Mouse (Mus musculus): ENCODE results near the gene Phldb1. TPM values are rescaled to one million over a fixed set of nuclear protein-coding genes. Genes with fewer than 3 reads are reported as not detected.
A peak's percentile ranks its signal among the peaks of the same experiment; 100 is the strongest.
"Not testable (repeated sequence)": the region's sequence is repeated elsewhere in the genome, so short reads cannot be mapped to it uniquely, and the experiment has no call there.

The Phldb1 gene
- polyA plus RNA-seq, 1 experiment from 2014 or later: 23.7 TPM

DNA sequence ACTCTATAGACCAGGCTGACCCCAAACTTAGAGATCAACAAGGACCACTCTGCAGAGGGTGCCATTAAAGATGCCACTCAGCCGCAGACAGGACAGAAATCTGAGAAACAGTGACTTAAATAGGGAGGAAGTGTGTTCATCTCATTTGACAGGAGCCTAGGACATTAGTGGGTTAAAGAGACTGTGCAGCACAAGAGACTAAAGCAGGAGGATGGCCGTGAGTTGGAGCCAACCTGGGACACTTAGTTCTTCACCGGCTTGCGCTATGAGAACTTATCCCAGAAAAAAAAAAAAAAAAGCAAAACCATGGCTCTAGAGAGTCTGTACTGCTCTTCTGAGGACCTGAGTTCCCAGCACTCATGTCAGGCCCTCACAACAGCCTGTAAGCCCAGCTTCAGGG lies 87.3 kb downstream of the Phldb1 start:
- Histone ChIP-seq H3K4me3 (no peak overlapping the region), H3K36me3 (no peaks in the 10 kb centered on the region), H3K9ac (no peak overlapping the region), H3K9me3 (replicated peaks) (no peaks in the 10 kb centered on the region), H3K27me3 (no peaks in the 10 kb centered on the region), H3K4me2 (no peak overlapping the region), H3K27ac (no peak overlapping the region), H3K4me1 (replicated peaks) (peaks cover 3% of the 10 kb centered on the region; the same call in 1 of the 2 replicates)
- ATAC-seq (replicated peaks; ENCODE audit: insufficient number of reproducible peaks, insufficient read depth, low FRiP score, low read depth): no peak
- WGBS: 79% methylated on average over 4 of the region's 4 CpGs

DNA sequence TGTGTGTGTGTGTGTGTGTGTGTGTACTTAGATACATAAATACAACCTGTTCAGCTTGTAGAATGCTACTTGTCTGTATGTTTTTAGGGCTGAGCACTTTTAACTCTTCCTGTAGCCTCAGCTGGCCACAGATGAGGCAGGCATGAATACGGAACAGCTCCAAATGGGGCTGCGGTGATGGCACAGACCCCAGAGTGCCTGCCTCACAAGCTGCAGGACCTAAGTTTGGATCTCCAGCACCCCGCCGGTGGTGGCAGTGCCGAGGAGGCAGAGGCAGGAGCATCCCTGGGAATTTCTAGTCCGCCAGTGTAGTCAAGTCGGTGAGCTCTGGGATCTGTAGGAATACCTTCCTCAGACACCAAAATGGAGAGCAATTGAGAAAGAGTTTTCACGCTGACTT lies 88.0 kb downstream of the Phldb1 start:
- Histone ChIP-seq H3K9me3 (replicated peaks) (no peaks in the 10 kb centered on the region), H3K9ac (no peak overlapping the region), H3K4me2 (no peak overlapping the region), H3K4me3 (no peak overlapping the region), H3K27me3 (no peaks in the 10 kb centered on the region), H3K27ac (no peak overlapping the region), H3K4me1 (replicated peaks) (peaks cover 3% of the 10 kb centered on the region; the same call in 1 of the 2 replicates), H3K36me3 (no peaks in the 10 kb centered on the region)
- no peak for ATAC-seq (replicated peaks; ENCODE audit: insufficient number of reproducible peaks, insufficient read depth, low FRiP score, low read depth)
- whole genome bisulfite sequencing: 90% methylated on average over 8 of the region's 8 CpGs

DNA sequence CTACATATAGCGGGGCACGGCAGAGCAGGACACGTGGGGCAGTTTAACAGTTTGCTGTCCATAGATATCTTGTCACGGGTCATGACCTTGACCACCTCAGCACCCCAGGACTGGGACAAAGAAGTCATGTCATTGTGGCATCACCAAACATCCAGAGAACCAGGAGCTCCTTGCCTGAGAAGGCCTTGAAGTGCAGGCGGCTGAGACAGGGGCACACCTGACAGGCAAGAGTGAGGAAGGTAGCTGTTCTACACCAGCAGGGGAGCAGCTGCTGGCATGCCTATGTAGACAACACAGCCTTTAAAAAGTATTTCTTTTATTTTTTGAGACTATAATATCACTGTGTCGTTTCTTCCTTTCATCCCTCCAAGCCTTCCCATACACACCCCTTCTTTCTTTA lies 88.6 kb downstream of the Phldb1 start:
- Histone ChIP-seq H3K4me2 (peak overlapping the region; percentile 36; the same call in 1 of the 2 replicates), H3K4me3 (no peak overlapping the region), H3K36me3 (no peaks in the 10 kb centered on the region), H3K27ac (no peak overlapping the region), H3K4me1 (replicated peaks) (peaks cover 3% of the 10 kb centered on the region; the same call in 1 of the 2 replicates), H3K27me3 (no peaks in the 10 kb centered on the region), H3K9me3 (replicated peaks) (no peaks in the 10 kb centered on the region), H3K9ac (no peak overlapping the region)
- no peak for ATAC-seq (replicated peaks; ENCODE audit: insufficient number of reproducible peaks, insufficient read depth, low FRiP score, low read depth)
- 68% methylated on average over 6 of the region's 6 CpGs for WGBS

DNA sequence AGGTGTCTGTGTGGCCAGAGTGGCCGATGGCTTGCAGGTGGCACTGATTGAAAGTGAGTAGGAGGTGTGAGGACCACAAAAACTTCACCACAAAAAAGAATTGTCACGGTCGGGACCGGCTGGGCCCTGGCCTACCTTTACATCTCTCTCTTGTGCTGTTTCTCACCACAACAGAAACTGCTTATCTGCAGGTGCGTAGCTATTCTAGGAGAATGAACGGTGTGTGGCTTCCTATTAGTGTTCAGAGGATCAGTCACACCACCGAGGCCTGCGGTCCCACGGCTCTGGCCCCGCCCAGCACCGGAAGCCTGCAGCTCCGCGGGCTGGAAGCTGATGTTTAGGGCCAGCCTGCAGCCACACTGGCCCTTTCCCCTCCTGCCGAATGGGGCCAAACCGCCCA lies 89.1 kb downstream of the Phldb1 start:
- H3K4me1 ChIP-seq (replicated peaks): peaks cover 3% of the 10 kb centered on the region; the same call in 1 of the 2 replicates
- peak overlapping the region; percentile 36; the same call in 1 of the 2 replicates for H3K4me2 ChIP-seq
- peaks cover under 1% of the 10 kb centered on the region; the same call in 1 of the 2 replicates for H3K36me3 ChIP-seq
- no peaks in the 10 kb centered on the region for H3K9me3 ChIP-seq (replicated peaks)
- ATAC-seq (replicated peaks; ENCODE audit: insufficient number of reproducible peaks, insufficient read depth, low FRiP score, low read depth): no peak
- no peaks in the 10 kb centered on the region for H3K27me3 ChIP-seq
- no peak overlapping the region for H3K4me3 ChIP-seq
- no peak overlapping the region for H3K27ac ChIP-seq
- H3K9ac ChIP-seq: no peak overlapping the region
- WGBS: 55% methylated on average over 15 of the region's 15 CpGs

DNA sequence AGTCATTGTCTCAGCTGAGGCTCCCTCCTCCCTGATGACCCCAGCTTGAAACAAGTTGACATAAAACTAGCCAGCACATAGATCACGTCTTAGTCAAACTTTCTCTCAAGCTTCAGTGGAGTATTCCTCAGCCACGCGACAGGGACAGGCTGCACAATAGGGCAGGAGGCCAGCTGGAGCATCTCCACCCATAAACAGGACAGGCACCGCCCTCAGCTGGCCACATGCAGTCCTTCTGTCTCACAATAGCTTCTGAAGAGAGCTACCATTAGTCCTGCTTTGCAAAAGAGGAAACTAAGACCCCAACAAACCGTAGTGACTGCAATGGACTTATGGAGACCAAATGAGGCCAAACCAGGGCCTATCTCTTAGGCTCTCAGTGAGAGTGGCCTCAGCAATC lies 89.5 kb downstream of the Phldb1 start:
- H3K4me3 ChIP-seq: no peak overlapping the region
- WGBS: 64% methylated on average over 5 of the region's 5 CpGs
- H3K36me3 ChIP-seq: peaks cover 5% of the 10 kb centered on the region; the same call in 1 of the 2 replicates
- no peak overlapping the region for H3K27ac ChIP-seq
- no peaks in the 10 kb centered on the region for H3K9me3 ChIP-seq (replicated peaks)
- H3K9ac ChIP-seq: no peak overlapping the region
- no peaks in the 10 kb centered on the region for H3K27me3 ChIP-seq
- H3K4me1 ChIP-seq (replicated peaks): peaks cover 3% of the 10 kb centered on the region; the same call in 1 of the 2 replicates
- H3K4me2 ChIP-seq: no peak overlapping the region
- ATAC-seq (replicated peaks; ENCODE audit: insufficient number of reproducible peaks, insufficient read depth, low FRiP score, low read depth): no peak

DNA sequence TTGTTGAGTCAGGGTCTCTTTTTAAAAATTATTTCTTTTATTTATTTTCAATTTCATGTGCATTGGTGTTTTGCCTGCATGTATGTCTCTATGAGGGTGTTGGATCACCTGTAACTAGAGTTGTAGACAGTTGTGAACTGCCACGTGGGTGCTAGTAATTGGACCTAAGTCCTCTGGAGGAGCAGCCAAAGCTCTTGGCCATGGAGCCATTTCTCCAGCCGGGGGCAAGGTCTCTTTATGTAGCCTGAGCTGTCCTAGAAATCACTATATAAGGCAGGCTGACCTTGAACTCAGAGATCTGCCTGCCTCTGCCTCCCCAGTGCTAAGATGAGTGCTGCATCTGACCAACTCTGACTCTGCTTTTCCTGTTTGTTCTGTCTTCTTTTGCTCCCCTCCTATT lies 90.8 kb downstream of the Phldb1 start:
- Histone ChIP-seq H3K27me3 (no peaks in the 10 kb centered on the region), H3K36me3 (peaks cover 5% of the 10 kb centered on the region; the same call in 1 of the 2 replicates), H3K4me2 (no peak overlapping the region), H3K9me3 (replicated peaks) (no peaks in the 10 kb centered on the region), H3K27ac (no peak overlapping the region), H3K9ac (no peak overlapping the region), H3K4me1 (replicated peaks) (peaks cover 3% of the 10 kb centered on the region; the same call in 1 of the 2 replicates), H3K4me3 (no peak overlapping the region)
- 83% methylated on average over 2 of the region's 2 CpGs for WGBS
- no peak for ATAC-seq (replicated peaks; ENCODE audit: insufficient number of reproducible peaks, insufficient read depth, low FRiP score, low read depth)

DNA sequence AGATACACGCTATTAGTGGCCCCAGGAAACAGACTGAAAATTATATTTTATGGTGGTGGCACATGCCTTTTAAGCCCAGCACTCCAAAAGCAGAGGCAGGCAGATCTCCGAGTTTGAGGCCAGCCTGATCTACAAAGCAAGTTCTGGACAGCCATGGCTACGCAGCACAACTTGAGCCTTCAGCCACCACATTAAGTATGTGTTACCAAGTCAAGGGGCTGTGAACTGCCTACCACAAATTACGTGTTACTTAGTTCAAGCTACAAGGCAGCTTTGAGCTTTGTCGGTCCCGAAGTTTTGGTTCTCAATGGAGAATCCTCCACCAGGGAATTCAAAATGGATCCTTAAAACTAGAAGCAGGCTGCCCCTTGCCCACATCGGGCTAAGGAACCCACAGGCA lies 91.9 kb downstream of the Phldb1 start:
- no peaks in the 10 kb centered on the region for H3K9me3 ChIP-seq (replicated peaks)
- H3K36me3 ChIP-seq: peaks cover 12% of the 10 kb centered on the region
- H3K27me3 ChIP-seq: no peaks in the 10 kb centered on the region
- H3K4me2 ChIP-seq: no peak overlapping the region
- WGBS: 94% methylated on average over 7 of the region's 7 CpGs
- no peak overlapping the region for H3K9ac ChIP-seq
- no peak for ATAC-seq (replicated peaks; ENCODE audit: insufficient number of reproducible peaks, insufficient read depth, low FRiP score, low read depth)
- H3K27ac ChIP-seq: no peak overlapping the region
- H3K4me1 ChIP-seq (replicated peaks): peaks cover 3% of the 10 kb centered on the region
- H3K4me3 ChIP-seq: no peak overlapping the region

DNA sequence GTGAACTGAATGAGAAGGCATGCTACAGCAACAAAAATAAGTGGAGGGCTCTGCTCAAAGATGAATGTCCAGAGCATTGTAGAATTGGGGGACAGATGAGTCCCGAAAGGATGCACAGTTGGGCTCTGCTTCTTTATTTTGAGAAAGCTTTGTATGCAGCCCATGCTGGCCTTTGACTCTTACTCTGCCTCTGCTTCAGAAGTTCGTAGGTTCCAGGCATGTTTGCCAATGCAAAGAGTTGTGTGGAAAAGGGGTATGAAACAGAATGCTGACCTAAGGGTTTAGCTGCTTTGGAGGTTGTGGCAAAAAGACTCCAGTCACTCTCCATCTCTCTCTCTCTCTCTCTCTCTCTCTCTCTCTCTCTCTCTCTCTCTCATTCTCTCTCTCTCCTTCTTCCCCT lies 93.4 kb downstream of the Phldb1 start:
- Histone ChIP-seq H3K4me3 (no peak overlapping the region), H3K9me3 (replicated peaks) (no peaks in the 10 kb centered on the region), H3K4me1 (replicated peaks) (peaks cover 8% of the 10 kb centered on the region), H3K27ac (no peak overlapping the region), H3K9ac (no peak overlapping the region), H3K4me2 (no peak overlapping the region), H3K36me3 (peaks cover 25% of the 10 kb centered on the region), H3K27me3 (no peaks in the 10 kb centered on the region)
- WGBS: 93% methylated on average over 2 of the region's 2 CpGs
- no peak for ATAC-seq (replicated peaks; ENCODE audit: insufficient number of reproducible peaks, insufficient read depth, low FRiP score, low read depth)

DNA sequence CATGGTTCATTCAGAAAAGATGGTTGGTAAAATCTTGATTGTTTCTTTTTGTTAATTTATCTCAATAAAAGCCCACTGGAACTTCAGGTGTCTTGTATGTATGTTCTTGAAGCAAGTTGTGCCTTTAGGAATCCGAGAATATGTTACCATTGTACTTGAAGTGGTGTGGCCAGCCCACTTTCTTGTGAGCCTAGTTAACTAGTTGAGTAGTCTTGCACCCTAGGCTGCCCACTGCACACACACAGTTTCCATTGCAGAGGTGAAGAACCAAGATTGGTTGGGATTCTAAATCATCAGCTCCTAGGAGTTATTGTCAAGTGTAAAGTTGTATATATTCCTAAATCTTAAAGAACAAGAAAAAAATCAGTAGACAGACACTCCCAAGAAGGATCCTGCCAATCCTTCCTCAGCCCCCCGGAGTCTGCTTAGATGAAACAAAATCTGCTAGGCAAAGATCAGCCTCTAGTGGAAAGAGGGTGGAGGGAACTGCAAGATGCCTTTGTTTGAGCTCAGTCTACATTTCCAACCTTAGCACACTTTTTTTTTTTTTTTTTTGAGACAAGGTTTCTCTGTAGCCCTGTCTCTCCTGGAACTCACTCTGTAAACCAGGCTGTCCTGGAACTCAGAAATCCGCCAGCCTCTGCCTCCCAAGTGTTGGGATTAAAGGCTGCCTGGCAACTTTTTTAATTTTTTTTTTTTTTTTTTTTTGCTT lies 94.2 kb downstream of the Phldb1 start:
- no peak overlapping the region for H3K9ac ChIP-seq
- ATAC-seq (replicated peaks; ENCODE audit: insufficient number of reproducible peaks, insufficient read depth, low FRiP score, low read depth): no peak
- WGBS: 86% methylated on average over 3 of the region's 3 CpGs
- no peak overlapping the region for H3K27ac ChIP-seq
- H3K4me3 ChIP-seq: no peak overlapping the region
- no peaks in the 10 kb centered on the region for H3K27me3 ChIP-seq
- peaks cover 5% of the 10 kb centered on the region for H3K4me1 ChIP-seq (replicated peaks)
- H3K9me3 ChIP-seq (replicated peaks): no peaks in the 10 kb centered on the region
- H3K36me3 ChIP-seq: peaks cover 33% of the 10 kb centered on the region
- H3K4me2 ChIP-seq: no peak overlapping the region

DNA sequence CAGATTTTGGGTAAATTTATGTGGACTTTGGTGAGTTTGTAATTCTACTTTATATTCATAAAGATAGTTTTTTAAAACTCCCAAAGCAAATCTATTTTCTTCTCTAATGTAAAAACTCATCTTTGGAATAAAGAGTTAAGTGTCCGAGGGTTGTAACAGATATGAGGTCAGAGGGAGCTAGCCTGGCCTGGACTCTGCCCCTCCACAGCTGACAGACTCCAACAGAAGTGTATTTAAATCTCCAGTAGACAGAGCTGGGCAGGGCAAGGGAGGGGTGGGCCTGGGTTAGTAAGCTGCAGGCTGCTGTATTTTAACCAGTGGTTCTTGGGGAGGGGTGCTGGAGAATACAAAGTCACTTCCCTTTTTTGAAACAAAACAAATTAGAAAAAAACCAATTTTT lies 95.0 kb downstream of the Phldb1 start:
- not testable (repeated sequence) for H3K9me3 ChIP-seq (replicated peaks); H3K27me3 ChIP-seq; H3K4me3 ChIP-seq; H3K9ac ChIP-seq; ATAC-seq (replicated peaks; ENCODE audit: insufficient number of reproducible peaks, insufficient read depth, low FRiP score, low read depth); H3K4me2 ChIP-seq; H3K4me1 ChIP-seq (replicated peaks); H3K27ac ChIP-seq
- peaks cover 40% of the 10 kb centered on the region for H3K36me3 ChIP-seq
- 56% methylated on average over 1 of the region's 1 CpGs for WGBS

DNA sequence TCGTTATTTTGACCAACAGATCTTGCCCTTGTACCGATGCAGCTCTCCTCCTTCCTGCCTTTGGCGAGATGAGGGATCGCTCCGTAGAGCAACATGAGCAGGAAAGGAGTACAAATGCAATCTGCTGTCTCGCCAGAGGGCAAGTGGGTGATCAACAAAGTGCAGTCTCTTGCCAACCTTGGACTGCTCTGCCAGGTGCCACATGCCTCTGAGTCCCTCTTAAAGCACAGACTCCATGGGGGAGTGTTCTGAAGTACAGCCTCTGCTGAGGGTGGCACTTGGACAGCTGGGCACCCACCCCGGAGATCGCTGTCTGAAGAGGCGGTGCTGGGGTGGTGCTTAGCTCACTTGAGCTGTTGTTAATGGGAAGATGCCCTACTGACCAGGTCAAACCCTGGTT lies 96.3 kb downstream of the Phldb1 start:
- H3K4me1 ChIP-seq (replicated peaks); ATAC-seq (replicated peaks; ENCODE audit: insufficient number of reproducible peaks, insufficient read depth, low FRiP score, low read depth); H3K9me3 ChIP-seq (replicated peaks); H3K4me3 ChIP-seq; H3K27me3 ChIP-seq; H3K27ac ChIP-seq; H3K9ac ChIP-seq; H3K4me2 ChIP-seq: not testable (repeated sequence)
- WGBS: 86% methylated on average over 9 of the region's 9 CpGs
- H3K36me3 ChIP-seq: peaks cover 49% of the 10 kb centered on the region

DNA sequence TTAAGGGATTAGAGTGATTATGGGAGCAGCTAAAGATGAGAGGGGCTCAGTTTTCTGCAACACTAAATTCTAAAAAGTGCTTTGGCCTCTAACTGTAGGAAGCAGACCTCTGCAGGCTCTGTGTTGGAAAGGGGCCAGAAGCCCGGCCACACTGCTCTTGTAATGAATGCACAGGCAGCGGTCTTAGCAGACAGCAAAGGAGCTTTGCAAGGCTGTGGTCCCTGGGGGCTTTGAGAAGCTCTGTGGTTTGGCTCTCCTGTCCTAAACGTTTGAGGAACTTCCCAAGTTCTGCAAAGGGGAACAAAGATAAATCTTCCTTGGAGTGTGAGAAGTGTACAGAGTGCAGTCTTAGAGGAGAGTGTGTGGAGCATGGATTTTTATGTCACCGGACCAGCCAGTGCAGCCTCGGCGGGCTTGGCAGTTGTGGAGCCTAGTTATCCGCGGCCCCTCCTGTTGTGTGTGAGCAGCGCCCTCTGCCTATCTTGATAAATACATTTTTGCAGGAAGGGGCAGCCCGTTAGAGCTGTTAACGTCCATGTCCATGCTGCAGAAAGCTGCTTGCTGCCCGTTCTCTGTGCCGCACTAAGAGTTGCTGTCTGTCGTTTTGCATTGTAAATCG lies 97.3 kb downstream of the Phldb1 start:
- no peak overlapping the region for H3K4me3 ChIP-seq
- no peaks in the 10 kb centered on the region for H3K27me3 ChIP-seq
- 50% methylated on average over 15 of the region's 15 CpGs for WGBS
- H3K4me1 ChIP-seq (replicated peaks): peaks cover 5% of the 10 kb centered on the region; the same call in 1 of the 2 replicates
- H3K27ac ChIP-seq: no peak overlapping the region
- peaks cover 59% of the 10 kb centered on the region for H3K36me3 ChIP-seq
- H3K9me3 ChIP-seq (replicated peaks): no peaks in the 10 kb centered on the region
- no peak overlapping the region for H3K4me2 ChIP-seq
- H3K9ac ChIP-seq: no peak overlapping the region
- no peak for ATAC-seq (replicated peaks; ENCODE audit: insufficient number of reproducible peaks, insufficient read depth, low FRiP score, low read depth)
